Mouse (Mus musculus): Measurements from ENCODE around the gene Baiap2l2. TPM values are rescaled to one million over a fixed set of nuclear protein-coding genes. Genes with fewer than 3 reads are reported as not detected.
A peak's percentile ranks its signal among the peaks of the same experiment; 100 is the strongest.

Gene Baiap2l2
- polyA plus RNA-seq, 1 experiment from 2014 or later: 1.4 TPM

- no peak overlapping the region for H3K4me3 ChIP-seq (replicated peaks)
- no peak overlapping the region for H3K27ac ChIP-seq
- no peaks in the 10 kb centered on the region for H3K9me3 ChIP-seq
- no peak overlapping the region for H3K4me2 ChIP-seq
- no peaks in the 10 kb centered on the region for H3K4me1 ChIP-seq
- 89% methylated on average over 12 of the region's 12 CpGs for WGBS
- H3K9ac ChIP-seq: no peak overlapping the region
- no peaks in the 10 kb centered on the region for H3K27me3 ChIP-seq
- H3K36me3 ChIP-seq (replicated peaks): no peaks in the 10 kb centered on the region
- no peak for ATAC-seq (ENCODE audit: low FRiP score)
Measured at GRCm38 (mm10) chr15:79289441-79289840, 4.1 kb upstream of the Baiap2l2 start.

DNA sequence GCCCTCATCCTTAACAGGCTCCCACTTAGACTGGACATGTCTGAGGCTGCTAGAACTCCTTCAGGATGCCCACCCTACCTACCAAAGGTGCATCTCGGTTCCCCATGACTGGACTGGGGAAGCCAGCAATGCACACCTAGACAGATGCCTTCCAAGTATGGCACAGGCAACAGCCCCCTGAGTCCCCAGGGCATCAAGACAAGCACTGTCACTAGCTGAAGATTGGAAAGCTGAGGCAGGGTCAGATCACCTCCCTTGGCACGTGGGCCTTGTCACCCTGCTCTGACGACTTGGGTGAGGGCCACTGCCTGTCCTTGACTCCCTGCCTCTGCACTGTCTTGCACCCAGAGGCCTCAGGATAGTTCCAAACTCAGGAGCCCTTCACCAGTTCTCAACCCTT, 3.0 kb upstream of the Baiap2l2 start:
- Histone ChIP-seq H3K4me1 (no peaks in the 10 kb centered on the region), H3K27me3 (no peaks in the 10 kb centered on the region), H3K27ac (no peak overlapping the region), H3K9ac (no peak overlapping the region), H3K4me2 (no peak overlapping the region), H3K4me3 (replicated peaks) (no peak overlapping the region), H3K36me3 (replicated peaks) (no peaks in the 10 kb centered on the region), H3K9me3 (no peaks in the 10 kb centered on the region)
- ATAC-seq (ENCODE audit: low FRiP score): no peak
- WGBS: 87% methylated on average over 3 of the region's 3 CpGs

GRCm38 (mm10) chr15:79287091-79287490, 1.8 kb upstream of the Baiap2l2 start:
- H3K4me3 ChIP-seq (replicated peaks): no peak overlapping the region
- H3K9me3 ChIP-seq: no peaks in the 10 kb centered on the region
- no peaks in the 10 kb centered on the region for H3K27me3 ChIP-seq
- no peak for ATAC-seq (ENCODE audit: low FRiP score)
- no peaks in the 10 kb centered on the region for H3K4me1 ChIP-seq
- no peaks in the 10 kb centered on the region for H3K36me3 ChIP-seq (replicated peaks)
- H3K9ac ChIP-seq: no peak overlapping the region
- H3K4me2 ChIP-seq: no peak overlapping the region
- WGBS: 86% methylated on average over 7 of the region's 7 CpGs
- no peak overlapping the region for H3K27ac ChIP-seq

DNA sequence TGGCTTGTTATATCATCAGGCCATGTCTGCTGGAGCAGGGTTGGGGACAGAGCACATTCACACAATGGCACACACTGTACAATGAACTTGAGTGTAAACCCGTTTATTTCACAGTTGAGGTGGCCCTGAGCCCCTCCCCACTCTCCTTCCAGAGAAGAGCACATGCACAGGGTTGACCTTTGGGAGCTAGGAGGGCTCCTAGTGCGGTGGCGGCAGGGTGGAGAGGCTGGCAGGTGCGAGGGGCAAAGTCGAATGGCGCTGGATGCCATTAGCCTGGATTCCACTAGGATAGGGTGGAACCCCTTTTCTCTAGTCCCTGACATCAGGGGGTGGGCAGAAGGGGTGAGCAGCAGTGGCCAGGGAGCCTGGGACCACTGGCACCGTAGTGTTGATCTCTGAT, 804 bp upstream of the Baiap2l2 start:
- Histone ChIP-seq H3K27me3 (no peaks in the 10 kb centered on the region), H3K4me2 (no peak overlapping the region), H3K9me3 (no peaks in the 10 kb centered on the region), H3K9ac (no peak overlapping the region), H3K27ac (no peak overlapping the region), H3K4me3 (replicated peaks) (no peak overlapping the region), H3K36me3 (replicated peaks) (no peaks in the 10 kb centered on the region), H3K4me1 (no peaks in the 10 kb centered on the region)
- no peak for ATAC-seq (ENCODE audit: low FRiP score)
- 92% methylated on average over 7 of the region's 7 CpGs for WGBS

GRCm38 (mm10) chr15:79283371-79283770, 2.0 kb downstream of the Baiap2l2 start:
- no peak overlapping the region for H3K4me2 ChIP-seq
- H3K9me3 ChIP-seq: no peaks in the 10 kb centered on the region
- H3K27me3 ChIP-seq: no peaks in the 10 kb centered on the region
- H3K36me3 ChIP-seq (replicated peaks): no peaks in the 10 kb centered on the region
- H3K4me1 ChIP-seq: no peaks in the 10 kb centered on the region
- no peak overlapping the region for H3K27ac ChIP-seq
- no peak overlapping the region for H3K4me3 ChIP-seq (replicated peaks)
- no peak for ATAC-seq (ENCODE audit: low FRiP score)
- no peak overlapping the region for H3K9ac ChIP-seq
- 86% methylated on average over 4 of the region's 4 CpGs for WGBS

GRCm38 (mm10) chr15:79282434-79282833, 2.9 kb downstream of the Baiap2l2 start:
- WGBS: 80% methylated on average over 5 of the region's 5 CpGs
- H3K27ac ChIP-seq: no peak overlapping the region
- H3K9ac ChIP-seq: no peak overlapping the region
- no peaks in the 10 kb centered on the region for H3K36me3 ChIP-seq (replicated peaks)
- no peak overlapping the region for H3K4me2 ChIP-seq
- H3K9me3 ChIP-seq: no peaks in the 10 kb centered on the region
- H3K4me3 ChIP-seq (replicated peaks): no peak overlapping the region
- H3K27me3 ChIP-seq: no peaks in the 10 kb centered on the region
- ATAC-seq (ENCODE audit: low FRiP score): no peak
- H3K4me1 ChIP-seq: no peaks in the 10 kb centered on the region

GRCm38 (mm10) chr15:79281389-79281788, 3.9 kb downstream of the Baiap2l2 start:
- Histone ChIP-seq H3K27me3 (no peaks in the 10 kb centered on the region), H3K9me3 (no peaks in the 10 kb centered on the region), H3K27ac (no peak overlapping the region), H3K4me1 (no peaks in the 10 kb centered on the region), H3K9ac (no peak overlapping the region), H3K4me3 (replicated peaks) (no peak overlapping the region), H3K36me3 (replicated peaks) (no peaks in the 10 kb centered on the region), H3K4me2 (no peak overlapping the region)
- 90% methylated on average over 1 of the region's 1 CpGs for WGBS
- ATAC-seq (ENCODE audit: low FRiP score): no peak

GRCm38 (mm10) chr15:79280850-79281249, 4.5 kb downstream of the Baiap2l2 start:
- H3K4me1 ChIP-seq: no peaks in the 10 kb centered on the region
- ATAC-seq (ENCODE audit: low FRiP score): no peak

DNA sequence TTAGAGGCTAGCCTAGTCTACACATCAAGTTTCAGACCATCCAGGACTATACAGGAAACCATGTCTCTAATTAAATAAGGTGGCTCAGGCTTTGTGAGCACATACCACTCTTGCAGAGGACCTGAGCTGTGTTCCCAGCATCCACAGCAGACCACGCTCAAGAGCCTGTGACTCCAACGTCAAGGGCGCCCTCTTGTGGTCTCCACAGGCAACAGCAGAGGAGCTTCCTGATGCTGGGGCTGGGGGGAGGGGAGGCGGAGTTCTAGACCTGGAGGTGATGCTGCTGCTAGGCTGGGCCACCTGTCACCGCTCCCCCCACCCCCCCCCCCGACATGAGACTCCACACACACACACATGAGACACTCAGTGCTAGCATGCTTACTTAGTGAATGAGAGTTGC, 5.1 kb downstream of the Baiap2l2 start:
- Histone ChIP-seq H3K4me2 (no peak overlapping the region), H3K9me3 (no peaks in the 10 kb centered on the region), H3K4me1 (no peaks in the 10 kb centered on the region), H3K36me3 (replicated peaks) (no peaks in the 10 kb centered on the region), H3K27ac (no peak overlapping the region), H3K4me3 (replicated peaks) (no peak overlapping the region), H3K27me3 (no peaks in the 10 kb centered on the region), H3K9ac (no peak overlapping the region)
- 13% methylated on average over 5 of the region's 6 CpGs for WGBS
- no peak for ATAC-seq (ENCODE audit: low FRiP score)

More at GRCm38 (mm10) chr15:79280850-79281249, 4.5 kb downstream of the Baiap2l2 start:
- H3K4me3 ChIP-seq (replicated peaks): no peak overlapping the region
- H3K36me3 ChIP-seq (replicated peaks): no peaks in the 10 kb centered on the region
- no peak overlapping the region for H3K9ac ChIP-seq
- 65% methylated on average over 5 of the region's 5 CpGs for WGBS
- no peak overlapping the region for H3K27ac ChIP-seq
- no peak overlapping the region for H3K4me2 ChIP-seq
- H3K9me3 ChIP-seq: no peaks in the 10 kb centered on the region
- no peaks in the 10 kb centered on the region for H3K27me3 ChIP-seq

DNA sequence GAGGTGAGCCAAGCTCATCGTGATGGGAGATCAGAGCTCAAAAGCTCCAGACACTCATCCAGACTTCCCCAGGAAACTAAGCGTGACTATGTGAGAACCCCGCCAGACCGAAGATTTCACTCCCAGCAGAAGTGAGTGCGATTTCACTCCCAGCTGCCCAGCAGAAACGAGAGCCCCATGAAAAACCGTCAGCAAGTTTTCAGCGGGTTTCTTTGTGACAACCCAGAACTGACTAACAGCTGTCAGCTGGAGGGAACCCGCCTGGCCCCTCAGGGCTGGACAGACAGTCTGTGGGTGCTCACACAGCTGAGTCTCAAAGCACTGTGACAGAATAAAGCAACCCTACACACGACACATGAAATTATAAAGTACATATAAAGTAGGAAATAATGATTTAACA, 7.6 kb downstream of the Baiap2l2 start:
- Histone ChIP-seq H3K9me3 (no peaks in the 10 kb centered on the region), H3K9ac (no peak overlapping the region), H3K36me3 (replicated peaks) (no peaks in the 10 kb centered on the region), H3K4me3 (replicated peaks) (no peak overlapping the region), H3K4me1 (no peaks in the 10 kb centered on the region), H3K4me2 (no peak overlapping the region), H3K27me3 (0 out of 2 replicates have a peak, but pooled peaks cover 11% of the 10 kb centered on the region), H3K27ac (no peak overlapping the region)
- no peak for ATAC-seq (ENCODE audit: low FRiP score)
- WGBS: 71% methylated on average over 10 of the region's 10 CpGs

GRCm38 (mm10) chr15:79273020-79273419, 12.3 kb downstream of the Baiap2l2 start:
- H3K9me3 ChIP-seq: no peaks in the 10 kb centered on the region
- no peak for ATAC-seq (ENCODE audit: low FRiP score)
- no peak overlapping the region for H3K9ac ChIP-seq
- H3K27me3 ChIP-seq: peaks cover 20% of the 10 kb centered on the region; the same call in 1 of the 2 replicates
- H3K4me3 ChIP-seq (replicated peaks): no peak overlapping the region
- WGBS: 66% methylated on average over 10 of the region's 10 CpGs
- H3K27ac ChIP-seq: no peak overlapping the region
- no peak overlapping the region for H3K4me2 ChIP-seq
- H3K4me1 ChIP-seq: peaks cover 14% of the 10 kb centered on the region
- H3K36me3 ChIP-seq (replicated peaks): no peaks in the 10 kb centered on the region

DNA sequence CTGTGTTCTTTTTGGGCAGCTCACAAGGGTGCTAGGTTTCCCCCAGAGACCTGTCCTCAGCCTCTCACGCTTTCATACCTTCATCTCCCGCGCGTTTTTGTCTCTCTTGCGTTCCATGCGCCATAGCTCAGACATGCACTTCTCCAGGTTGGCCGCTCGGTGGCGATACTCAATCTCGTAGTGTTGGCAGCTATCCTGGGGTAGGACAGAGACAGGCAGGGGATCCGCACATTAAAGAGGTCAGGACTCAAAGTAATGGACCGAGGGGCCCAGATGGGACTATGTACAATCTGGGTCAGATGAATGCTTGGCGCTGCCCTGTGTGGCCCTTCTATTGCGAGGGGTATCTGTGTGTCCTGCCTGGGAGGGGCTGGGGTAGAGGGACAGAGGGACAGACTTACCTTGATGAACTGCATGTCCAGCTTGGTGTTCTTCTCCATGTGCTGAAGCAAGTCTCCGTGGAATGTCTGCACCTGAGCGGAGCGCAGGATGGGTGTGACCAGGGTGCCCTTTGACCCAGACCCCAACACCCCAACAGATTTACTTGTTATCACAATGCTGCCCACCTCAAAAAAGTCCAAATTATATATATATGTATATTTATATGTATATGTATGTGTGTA, 14.1 kb downstream of the Baiap2l2 start:
- peaks cover 14% of the 10 kb centered on the region for H3K4me1 ChIP-seq
- ATAC-seq (ENCODE audit: low FRiP score): peak; percentile 36
- peak overlapping the region; percentile 79 for H3K4me2 ChIP-seq
- H3K36me3 ChIP-seq (replicated peaks): no peaks in the 10 kb centered on the region
- 11% methylated on average over 17 of the region's 17 CpGs for WGBS
- peaks cover 26% of the 10 kb centered on the region for H3K27me3 ChIP-seq
- H3K27ac ChIP-seq: no peak overlapping the region
- H3K9me3 ChIP-seq: no peaks in the 10 kb centered on the region
- H3K4me3 ChIP-seq (replicated peaks): peak overlapping the region; percentile 38
- H3K9ac ChIP-seq: peak overlapping the region; percentile 33; the same call in 1 of the 2 replicates

- peaks cover 14% of the 10 kb centered on the region for H3K4me1 ChIP-seq
- peak; percentile 68 for ATAC-seq (ENCODE audit: low FRiP score)
- peak overlapping the region; percentile 38 for H3K4me3 ChIP-seq (replicated peaks)
- H3K36me3 ChIP-seq (replicated peaks): no peaks in the 10 kb centered on the region
- peak overlapping the region; percentile 33 for H3K9ac ChIP-seq
- WGBS: under 1% methylated on average over 33 of the region's 33 CpGs
- peak overlapping the region; percentile 79 for H3K4me2 ChIP-seq
- H3K9me3 ChIP-seq: no peaks in the 10 kb centered on the region
- H3K27me3 ChIP-seq: peaks cover 29% of the 10 kb centered on the region
- H3K27ac ChIP-seq: peak overlapping the region; percentile 43
Measured at GRCm38 (mm10) chr15:79270317-79271123, 14.8 kb downstream of the Baiap2l2 start.
